Mouse (Mus musculus) limb, embryonic 13.5 days (tissue): ENCODE measurements around the gene Tasp1. TPM values are rescaled to one million over a fixed set of nuclear protein-coding genes. Genes with fewer than 3 reads are reported as not detected.

Experiments used
- ATAC-seq: fragments of 200-750 bp; cut with Nextera tagmentation; 2 replicates; pipeline ENCODE4 v1.8.0; 2017; ENCODE audit warnings: low read depth, moderate number of reproducible peaks, moderate TSS enrichment; ENCODE audit not compliant: low FRiP score
- H3K27ac ChIP-seq: fragments of 300-500 bp; sonication (generic); 2 replicates; pipeline ENCODE4 v1.5.1; 2015; ENCODE audit warnings: inconsistent platforms, mild to moderate bottlenecking, moderate library complexity
- H3K27me3 ChIP-seq: fragments of 300-500 bp; sonication (generic); 2 replicates; pipeline ENCODE4 v1.6.1; 2015; ENCODE audit warnings: mild to moderate bottlenecking, inconsistent platforms
- H3K36me3 ChIP-seq: fragments of 300-500 bp; sonication (generic); 2 replicates; pipeline ENCODE4 v1.6.1; 2015; ENCODE audit warnings: inconsistent platforms, mild to moderate bottlenecking, moderate library complexity
- H3K4me1 ChIP-seq: fragments of 300-500 bp; sonication (generic); 2 replicates; pipeline ENCODE4 v1.6.1; 2015; ENCODE audit warnings: inconsistent platforms
- H3K4me2 ChIP-seq: fragments of 300-500 bp; sonication (generic); replicated peaks from 2 replicates; pipeline ENCODE4 v1.6.1; 2015; ENCODE audit warnings: inconsistent platforms, mild to moderate bottlenecking, moderate library complexity
- H3K4me3 ChIP-seq: fragments of 300-500 bp; sonication (generic); 2 replicates; pipeline ENCODE4 v1.5.1; 2015; ENCODE audit warnings: moderate library complexity, mild to moderate bottlenecking, inconsistent platforms
- H3K9ac ChIP-seq: fragments of 300-500 bp; sonication (generic); 2 replicates; pipeline ENCODE4 v1.6.1; 2015; ENCODE audit warnings: mild to moderate bottlenecking, inconsistent platforms
- H3K9me3 ChIP-seq: fragments of 300-500 bp; sonication (generic); 2 replicates; pipeline ENCODE4 v1.6.1; 2016; ENCODE audit warnings: inconsistent platforms
- WGBS: fragments of 180-500 bp; shearing (Covaris S2); methylation state at CpG from one replicate; pipeline ENCODE4 v1.1.7; 2015; 5-methylcytosine and 5-hydroxymethylcytosine counted together
- polyA plus RNA-seq: library from polyadenylated mRNA; unstranded; fragments of >200 nt; fragmentation: Nextera tagmentation; extraction: Ambion mirVana; gene quantifications from 2 replicates; pipeline ENCODE4 v1.2.1, GENCODE M21; 2015

The Tasp1 gene
- 21.6 and 24.4 TPM in 2 replicates for polyA plus RNA-seq

DNA sequence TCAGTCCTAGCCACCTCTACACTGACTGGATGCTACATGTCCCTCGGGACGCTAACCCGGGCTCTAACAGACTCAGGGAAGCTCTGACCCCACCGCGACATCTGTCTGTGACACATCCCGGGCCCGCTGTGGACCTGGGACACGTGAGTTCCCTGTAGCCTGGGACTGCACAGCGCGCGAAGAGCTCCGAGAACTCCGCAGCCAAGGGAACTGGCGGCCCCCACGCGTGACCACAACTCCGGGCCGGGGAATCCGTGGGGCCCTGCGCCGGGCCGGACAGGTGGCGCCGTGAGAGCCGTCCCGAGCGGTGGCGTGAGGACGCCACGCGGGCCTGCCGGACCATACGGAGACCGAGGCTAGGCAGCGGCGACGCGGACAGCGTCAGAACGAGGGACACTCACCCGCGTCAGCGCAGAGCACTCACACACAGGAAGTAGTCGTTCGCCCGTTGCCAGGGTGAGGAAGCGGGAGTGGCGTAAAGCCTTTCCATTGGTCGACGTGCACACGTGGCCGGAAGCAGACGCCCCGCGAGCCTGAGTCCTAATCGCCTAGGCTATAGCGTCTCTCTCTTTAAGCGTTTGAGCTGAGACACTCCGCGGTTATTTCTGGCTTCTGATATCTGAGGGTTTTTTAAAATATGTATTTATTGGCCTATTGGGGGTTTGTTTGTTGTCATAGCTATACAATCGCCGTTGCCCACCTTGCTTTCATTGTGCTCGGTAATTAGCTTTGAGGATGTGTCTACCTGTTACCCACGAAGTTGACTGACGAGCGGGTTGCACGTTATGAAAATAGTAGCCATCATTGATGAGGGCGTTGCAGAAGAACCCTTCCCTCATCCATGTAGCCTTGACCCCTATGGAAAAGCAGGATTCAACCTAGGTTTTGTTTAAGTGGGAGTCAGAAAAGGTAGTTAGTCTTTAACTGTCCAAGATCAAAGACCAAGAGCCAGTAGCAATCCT is at the start of gene Tasp1:
TSS of gene Tasp1 (minus strand) at position 453 of the 962 bp plus-strand sequence.
- H3K9ac ChIP-seq = peak within 1 kb of the TSS; percentile 88
- ATAC-seq = peak; percentile 100
- peak within 1 kb of the TSS; percentile 85 for H3K4me3 ChIP-seq
- peak within 1 kb of the TSS; percentile 83 for H3K4me2 ChIP-seq
- H3K27me3 ChIP-seq = no peaks in the 10 kb centered on the region
- WGBS = under 1% methylated on average over 68 of the region's 68 CpGs
- H3K27ac ChIP-seq = peak within 1 kb of the TSS; percentile 81
- no peaks in the 10 kb centered on the region for H3K36me3 ChIP-seq
- H3K9me3 ChIP-seq = no peaks in the 10 kb centered on the region
- peaks cover 5% of the 10 kb centered on the region; the same call in 1 of the 2 replicates for H3K4me1 ChIP-seq

DNA sequence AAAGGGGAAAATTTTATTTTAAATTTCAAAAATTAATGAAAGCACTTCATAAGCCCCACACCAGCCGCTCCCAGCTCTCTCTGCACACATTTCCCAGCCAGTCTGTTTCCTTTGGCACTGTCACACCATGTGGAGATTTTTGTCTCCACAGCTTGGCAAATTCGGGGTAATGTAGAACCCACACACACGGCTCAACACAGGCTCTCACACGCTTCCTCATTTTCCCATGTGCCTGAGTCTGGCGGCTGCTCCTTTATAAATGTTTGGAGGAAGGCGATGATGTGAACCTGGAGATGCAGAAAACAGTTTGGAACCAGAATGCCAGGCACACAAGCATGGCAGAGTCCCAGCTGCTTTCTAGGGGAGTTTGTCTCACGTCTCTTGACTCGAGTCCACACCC is 47.2 kb upstream of the Tasp1 start:
- Histone ChIP-seq H3K4me2 (no peak overlapping the region), H3K9me3 (no peaks in the 10 kb centered on the region), H3K27ac (no peak overlapping the region), H3K36me3 (peaks cover 5% of the 10 kb centered on the region; the same call in 1 of the 2 replicates), H3K4me1 (no peaks in the 10 kb centered on the region), H3K9ac (no peak overlapping the region), H3K4me3 (no peak overlapping the region), H3K27me3 (no peaks in the 10 kb centered on the region)
- WGBS = 87% methylated on average over 8 of the region's 8 CpGs
- no peak for ATAC-seq

DNA sequence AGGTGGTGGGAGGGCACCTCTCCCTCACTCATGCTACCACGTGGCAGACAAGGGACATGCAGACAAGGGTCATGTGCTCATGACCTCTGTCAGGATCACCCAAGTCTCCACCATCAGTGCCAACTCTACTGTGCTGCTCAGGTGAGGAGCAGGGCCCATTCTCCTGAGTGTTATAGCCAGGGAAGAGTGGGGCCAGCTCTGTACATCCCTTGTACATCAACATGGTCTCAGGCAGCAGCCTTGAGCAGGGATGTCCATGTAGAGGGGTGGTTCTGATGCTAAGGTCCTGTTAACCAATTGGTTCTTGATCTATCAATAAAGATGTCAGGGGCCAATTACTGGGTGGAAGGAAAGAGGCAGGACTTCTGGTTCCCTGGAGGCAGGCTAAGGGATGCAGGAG is 42.3 kb upstream of the Tasp1 start:
- H3K9ac ChIP-seq = no peak overlapping the region
- no peaks in the 10 kb centered on the region for H3K9me3 ChIP-seq
- no peak overlapping the region for H3K4me3 ChIP-seq
- no peak overlapping the region for H3K4me2 ChIP-seq
- WGBS = 41% methylated on average over 1 of the region's 1 CpGs
- no peaks in the 10 kb centered on the region for H3K27me3 ChIP-seq
- H3K4me1 ChIP-seq = no peaks in the 10 kb centered on the region
- no peak for ATAC-seq
- no peaks in the 10 kb centered on the region for H3K36me3 ChIP-seq
- H3K27ac ChIP-seq = no peak overlapping the region

DNA sequence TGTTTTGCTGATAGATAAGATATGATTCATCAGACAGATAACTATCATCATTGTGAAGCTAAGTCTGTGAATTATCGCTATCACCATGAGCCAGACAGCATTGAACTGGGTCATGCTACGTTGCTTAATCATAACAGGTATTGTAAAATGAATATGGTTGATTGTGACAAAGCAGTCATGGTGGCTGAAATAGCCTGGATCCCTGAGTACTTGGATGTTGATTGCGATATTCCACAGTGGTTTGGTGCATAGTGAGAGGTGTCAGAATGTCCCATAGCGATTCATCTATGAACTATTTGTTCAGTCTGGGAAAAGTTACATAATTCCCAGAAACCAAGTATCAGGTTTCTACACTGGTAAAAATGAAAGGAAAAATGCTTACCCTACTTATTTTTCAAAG is 41.0 kb upstream of the Tasp1 start:
- H3K4me1 ChIP-seq = no peaks in the 10 kb centered on the region
- no peaks in the 10 kb centered on the region for H3K36me3 ChIP-seq
- H3K27ac ChIP-seq = no peak overlapping the region
- H3K9ac ChIP-seq = no peak overlapping the region
- H3K4me3 ChIP-seq = no peak overlapping the region
- H3K4me2 ChIP-seq = no peak overlapping the region
- no peak for ATAC-seq
- no peaks in the 10 kb centered on the region for H3K27me3 ChIP-seq
- H3K9me3 ChIP-seq = no peaks in the 10 kb centered on the region
- WGBS = 83% methylated on average over 4 of the region's 4 CpGs

DNA sequence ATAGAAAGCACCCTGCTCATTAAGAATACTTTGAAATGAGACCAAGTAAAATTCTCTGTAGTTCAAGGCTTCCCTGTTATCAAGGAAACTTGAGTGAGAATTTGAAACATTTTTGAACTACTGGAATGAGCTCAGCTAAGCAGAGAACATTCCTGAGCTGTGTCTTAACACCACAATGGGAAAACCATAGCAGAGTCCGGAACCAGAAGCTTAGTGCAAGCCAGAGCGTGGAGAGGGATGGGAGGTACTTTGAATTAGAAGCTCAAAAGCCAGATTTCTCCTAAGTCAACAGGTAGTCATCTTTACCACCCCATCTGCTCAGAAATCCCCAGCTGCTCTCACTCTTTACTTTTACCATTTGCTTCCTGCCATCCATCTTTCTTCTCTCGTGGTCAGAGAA is 38.3 kb upstream of the Tasp1 start:
- no peaks in the 10 kb centered on the region for H3K36me3 ChIP-seq
- no peak overlapping the region for H3K27ac ChIP-seq
- H3K9ac ChIP-seq = no peak overlapping the region
- 52% methylated on average over 3 of the region's 3 CpGs for WGBS
- H3K4me3 ChIP-seq = no peak overlapping the region
- H3K4me1 ChIP-seq = no peaks in the 10 kb centered on the region
- H3K27me3 ChIP-seq = no peaks in the 10 kb centered on the region
- no peak overlapping the region for H3K4me2 ChIP-seq
- H3K9me3 ChIP-seq = no peaks in the 10 kb centered on the region
- no peak for ATAC-seq

DNA sequence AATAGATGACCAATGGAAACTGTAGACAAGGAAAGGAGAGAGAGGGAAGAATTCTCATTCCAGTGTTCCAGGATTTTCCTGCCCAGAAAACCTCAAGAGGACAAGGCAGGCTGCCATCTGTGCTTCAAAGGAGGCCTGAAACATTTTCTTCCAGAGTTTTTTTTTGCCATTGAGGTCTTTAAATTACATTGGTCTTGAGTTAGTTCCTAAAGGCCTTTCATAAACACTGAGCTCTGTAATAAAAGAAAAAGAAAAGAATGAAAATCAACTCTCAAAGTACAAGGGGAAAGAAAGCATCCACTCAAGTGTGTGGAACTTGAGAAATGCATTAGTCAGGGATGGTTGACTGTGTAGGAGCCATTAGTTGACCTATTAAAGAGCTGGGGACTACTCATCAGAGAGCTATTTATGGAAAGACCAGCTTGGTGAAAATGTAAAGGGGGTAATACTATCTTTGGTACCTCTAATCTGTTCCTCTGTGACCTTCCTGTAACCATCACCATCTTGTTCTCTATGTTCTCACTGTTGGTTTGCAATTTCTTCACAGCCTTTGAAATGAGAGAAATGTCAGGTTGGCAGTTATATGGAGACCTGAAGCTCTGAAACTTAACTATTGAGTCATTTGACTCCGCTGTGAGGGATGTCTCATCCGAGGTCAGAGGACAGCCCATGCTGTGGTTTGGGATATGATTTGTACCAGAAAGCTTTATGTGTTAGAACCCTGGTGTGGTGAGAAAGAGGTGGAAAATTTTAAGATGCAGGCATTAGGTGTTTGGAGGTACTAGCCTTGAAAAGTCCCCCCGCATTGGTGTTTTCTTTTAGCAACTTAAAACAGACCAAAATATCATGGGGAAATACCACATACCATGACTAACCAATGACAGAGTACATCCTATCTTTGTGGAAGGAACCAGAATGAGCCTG is 34.2 kb upstream of the Tasp1 start:
- H3K4me2 ChIP-seq = no peak overlapping the region
- H3K4me1 ChIP-seq = no peaks in the 10 kb centered on the region
- no peak overlapping the region for H3K4me3 ChIP-seq
- no peak overlapping the region for H3K9ac ChIP-seq
- no peak overlapping the region for H3K27ac ChIP-seq
- H3K27me3 ChIP-seq = no peaks in the 10 kb centered on the region
- 84% methylated on average over 3 of the region's 3 CpGs for WGBS
- no peaks in the 10 kb centered on the region for H3K9me3 ChIP-seq
- no peaks in the 10 kb centered on the region for H3K36me3 ChIP-seq
- no peak for ATAC-seq

DNA sequence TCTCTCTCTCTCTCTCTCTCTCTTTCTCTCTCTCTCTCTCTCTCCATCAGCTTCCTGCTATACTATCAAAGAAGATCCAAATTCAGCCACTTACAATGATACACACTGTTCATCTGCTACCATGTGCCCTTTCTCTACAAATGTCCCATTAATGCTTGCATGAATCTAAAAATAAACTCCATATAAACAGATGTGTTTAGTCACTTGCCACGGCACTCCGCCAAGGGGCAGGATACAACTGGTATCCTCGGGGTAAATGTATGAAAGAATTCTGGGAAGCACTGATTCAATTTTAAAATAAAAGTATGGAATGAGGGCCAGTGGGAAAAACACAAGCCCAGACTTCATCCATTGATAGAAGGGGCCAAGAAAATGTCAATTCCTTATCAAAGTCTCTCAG is 33.4 kb upstream of the Tasp1 start:
- Histone ChIP-seq H3K4me3 (no peak overlapping the region), H3K9me3 (no peaks in the 10 kb centered on the region), H3K4me1 (no peaks in the 10 kb centered on the region), H3K27me3 (no peaks in the 10 kb centered on the region), H3K27ac (no peak overlapping the region), H3K9ac (no peak overlapping the region), H3K4me2 (no peak overlapping the region), H3K36me3 (no peaks in the 10 kb centered on the region)
- WGBS = 88% methylated on average over 3 of the region's 3 CpGs
- ATAC-seq = no peak

DNA sequence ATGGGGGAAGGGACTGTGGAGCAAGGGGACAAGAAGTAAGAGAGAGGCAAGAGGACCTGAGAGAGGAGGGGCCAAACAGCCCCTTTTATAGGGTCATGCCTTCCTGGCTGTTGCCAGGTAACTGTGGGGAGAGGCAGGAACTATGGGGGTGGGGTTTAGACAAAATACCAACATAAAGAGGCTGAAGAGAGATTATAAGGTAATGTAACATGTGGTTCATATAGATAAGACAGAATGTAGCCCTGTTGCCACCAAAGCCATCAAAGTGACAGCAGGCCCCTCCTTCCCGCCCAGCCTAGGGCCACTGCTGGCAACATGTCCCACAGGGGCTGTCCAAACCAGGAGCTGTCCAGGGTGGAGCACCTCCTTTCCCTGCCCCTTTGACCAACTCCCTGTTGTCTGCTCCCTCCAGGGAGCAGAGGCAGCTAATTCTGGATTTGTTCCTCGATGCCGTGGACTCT is 30.6 kb upstream of the Tasp1 start:
- ATAC-seq = no peak
- no peaks in the 10 kb centered on the region for H3K4me1 ChIP-seq
- H3K36me3 ChIP-seq = no peaks in the 10 kb centered on the region
- H3K9me3 ChIP-seq = no peaks in the 10 kb centered on the region
- H3K4me2 ChIP-seq = no peak overlapping the region
- WGBS = 48% methylated on average over 3 of the region's 3 CpGs
- H3K27me3 ChIP-seq = no peaks in the 10 kb centered on the region
- no peak overlapping the region for H3K9ac ChIP-seq
- no peak overlapping the region for H3K27ac ChIP-seq
- no peak overlapping the region for H3K4me3 ChIP-seq

DNA sequence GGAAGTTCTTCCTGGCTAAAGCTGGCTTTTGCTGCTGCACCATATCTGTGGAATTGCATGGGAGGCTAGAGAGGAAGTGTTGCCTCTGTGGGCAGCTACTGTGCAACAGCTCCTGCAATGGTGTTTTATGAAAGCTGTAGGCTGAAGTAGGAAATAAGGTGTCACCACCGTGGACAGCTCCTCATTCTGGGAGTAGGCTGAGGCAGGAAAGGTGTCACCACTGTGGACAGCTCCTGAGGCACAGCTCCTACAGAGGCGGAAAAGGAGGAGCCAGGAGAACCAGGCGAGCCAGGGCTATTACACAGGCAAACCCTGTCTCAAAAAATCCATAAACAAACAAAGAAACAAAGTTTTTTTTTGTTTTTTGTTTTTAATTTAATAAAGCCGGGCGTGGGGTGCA is 29.4 kb upstream of the Tasp1 start:
- Histone ChIP-seq H3K9ac (no peak overlapping the region), H3K4me3 (no peak overlapping the region), H3K4me1 (no peaks in the 10 kb centered on the region), H3K9me3 (no peaks in the 10 kb centered on the region), H3K4me2 (no peak overlapping the region), H3K27me3 (no peaks in the 10 kb centered on the region), H3K27ac (no peak overlapping the region), H3K36me3 (no peaks in the 10 kb centered on the region)
- no peak for ATAC-seq
- WGBS = 86% methylated on average over 5 of the region's 5 CpGs

DNA sequence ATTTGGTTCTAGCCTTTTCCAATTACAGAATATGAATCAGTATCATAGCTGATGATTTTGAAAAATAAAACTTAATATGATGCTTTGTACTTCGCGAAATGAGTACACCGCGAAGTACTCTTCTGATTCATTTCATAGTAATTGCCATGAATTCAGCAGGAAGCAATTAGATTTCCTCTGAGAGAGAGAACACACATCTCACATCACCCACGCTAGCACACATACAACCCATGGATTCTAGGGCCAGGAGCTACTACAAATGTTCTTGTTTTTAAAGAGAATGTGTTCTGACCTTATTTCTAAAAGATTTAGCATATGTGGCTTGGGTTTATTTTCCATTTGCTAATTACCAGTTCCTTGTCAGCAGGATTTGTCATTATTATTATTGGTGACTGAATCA is 26.8 kb upstream of the Tasp1 start:
- no peak overlapping the region for H3K4me3 ChIP-seq
- ATAC-seq = no peak
- whole genome bisulfite sequencing = 90% methylated on average over 5 of the region's 5 CpGs
- H3K4me2 ChIP-seq = no peak overlapping the region
- no peaks in the 10 kb centered on the region for H3K4me1 ChIP-seq
- H3K36me3 ChIP-seq = no peaks in the 10 kb centered on the region
- no peaks in the 10 kb centered on the region for H3K9me3 ChIP-seq
- no peak overlapping the region for H3K9ac ChIP-seq
- no peak overlapping the region for H3K27ac ChIP-seq
- H3K27me3 ChIP-seq = no peaks in the 10 kb centered on the region

DNA sequence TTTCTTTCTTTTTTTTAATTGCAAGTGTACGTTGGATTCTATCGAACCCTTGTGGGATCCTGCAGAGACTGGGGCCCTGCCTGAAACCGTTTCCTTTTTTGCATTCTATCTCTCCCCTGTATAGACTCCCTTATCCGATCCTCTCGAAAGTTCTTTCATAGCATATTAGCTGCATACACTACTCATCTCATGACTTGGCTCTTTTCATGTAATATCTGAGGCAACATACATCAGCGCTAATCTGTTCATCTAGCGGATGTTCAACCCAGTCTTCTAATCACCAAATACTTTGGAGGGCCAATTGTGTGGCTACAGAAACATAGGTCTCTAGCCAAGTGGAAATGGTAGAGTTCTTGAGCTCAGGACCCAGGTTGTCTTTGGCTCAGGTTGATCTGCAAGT is 17.6 kb upstream of the Tasp1 start:
- H3K9me3 ChIP-seq = no peaks in the 10 kb centered on the region
- no peak overlapping the region for H3K9ac ChIP-seq
- no peaks in the 10 kb centered on the region for H3K27me3 ChIP-seq
- H3K4me1 ChIP-seq = no peaks in the 10 kb centered on the region
- ATAC-seq = no peak
- H3K36me3 ChIP-seq = no peaks in the 10 kb centered on the region
- 92% methylated on average over 7 of the region's 7 CpGs for WGBS
- no peak overlapping the region for H3K4me2 ChIP-seq
- H3K4me3 ChIP-seq = no peak overlapping the region
- no peak overlapping the region for H3K27ac ChIP-seq
